Mouse (Mus musculus): ENCODE data around the gene Map6. TPM values are rescaled to one million over a fixed set of nuclear protein-coding genes. Genes with fewer than 3 reads are reported as not detected.
A peak's percentile ranks its signal among the peaks of the same experiment; 100 is the strongest.

Gene Map6
- polyA plus RNA-seq, 1 experiment from 2014 or later: 2.8 TPM

DNA sequence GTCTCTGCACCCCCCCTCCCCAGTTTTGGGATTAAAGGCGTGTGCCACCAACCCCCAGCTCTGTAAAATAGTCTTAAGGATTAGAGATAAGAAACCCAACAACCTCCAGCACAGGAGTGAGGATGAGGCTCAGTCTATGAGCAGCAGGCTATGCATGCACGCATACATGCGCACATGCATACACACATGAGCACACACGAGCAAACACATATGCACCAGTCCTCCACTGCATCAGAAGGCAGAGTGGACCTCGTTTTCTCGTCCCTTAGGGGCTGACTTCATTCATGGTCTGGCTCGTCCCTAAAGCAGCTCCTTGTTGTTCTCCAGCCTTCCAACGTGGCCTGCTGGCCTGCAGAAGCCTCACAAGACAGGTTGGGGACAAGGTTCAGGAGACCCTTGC is 73.5 kb downstream of the Map6 start:
- Histone ChIP-seq H3K27me3 (no peaks in the 10 kb centered on the region), H3K9ac (no peak overlapping the region), H3K4me3 (no peak overlapping the region), H3K9me3 (replicated peaks) (no peaks in the 10 kb centered on the region), H3K27ac (no peak overlapping the region), H3K36me3 (peaks cover 31% of the 10 kb centered on the region), H3K4me1 (replicated peaks) (peaks cover 7% of the 10 kb centered on the region), H3K4me2 (no peak overlapping the region)
- no peak for ATAC-seq (replicated peaks; ENCODE audit: insufficient number of reproducible peaks, insufficient read depth, low FRiP score, low read depth)
- WGBS: 72% methylated on average over 8 of the region's 8 CpGs

DNA sequence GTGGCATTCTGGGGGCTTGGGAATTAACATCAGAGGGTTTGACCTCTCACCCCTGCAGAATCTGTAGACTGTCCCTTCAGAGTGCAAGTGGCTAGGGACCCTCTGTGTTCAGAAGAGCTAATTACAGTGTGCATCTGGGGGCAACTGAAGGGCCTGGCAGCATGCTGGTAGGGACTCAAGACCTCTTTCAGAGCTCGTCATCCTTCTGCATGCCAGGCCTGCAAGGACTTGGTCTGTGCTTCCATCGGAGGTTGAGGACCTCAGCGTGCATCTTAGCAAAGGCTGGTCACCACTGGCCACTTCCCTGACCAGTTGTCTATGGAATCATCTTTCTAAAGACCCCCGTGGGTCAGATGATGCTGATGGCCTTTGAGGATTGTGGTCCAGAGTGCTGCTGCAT is 76.3 kb downstream of the Map6 start:
- H3K9ac ChIP-seq: no peak overlapping the region
- H3K36me3 ChIP-seq: peaks cover 59% of the 10 kb centered on the region
- WGBS: 79% methylated on average over 4 of the region's 4 CpGs
- H3K4me2 ChIP-seq: no peak overlapping the region
- peaks cover 24% of the 10 kb centered on the region for H3K4me1 ChIP-seq (replicated peaks)
- H3K4me3 ChIP-seq: no peak overlapping the region
- ATAC-seq (replicated peaks; ENCODE audit: insufficient number of reproducible peaks, insufficient read depth, low FRiP score, low read depth): no peak
- H3K27me3 ChIP-seq: no peaks in the 10 kb centered on the region
- H3K9me3 ChIP-seq (replicated peaks): no peaks in the 10 kb centered on the region
- H3K27ac ChIP-seq: no peak overlapping the region

DNA sequence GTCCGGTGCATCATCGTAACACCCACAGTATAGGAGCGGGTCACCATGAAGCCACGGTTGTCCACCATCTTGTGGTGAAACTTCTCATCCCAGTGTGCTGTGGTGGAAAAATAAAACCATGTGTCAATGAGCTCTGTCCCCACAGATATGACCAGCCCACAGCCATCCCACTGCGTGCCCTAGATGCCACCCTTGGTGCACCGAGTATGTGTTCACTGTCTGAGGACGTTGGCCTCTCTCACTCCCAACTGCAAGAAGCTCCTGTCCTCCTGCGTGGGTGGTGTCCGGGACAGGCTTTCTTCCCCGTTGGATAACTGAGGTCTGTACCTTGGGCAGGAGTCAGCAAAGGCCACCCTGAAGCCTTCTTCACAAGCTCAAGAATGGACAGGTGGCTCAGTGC is 80.0 kb downstream of the Map6 start:
- ATAC-seq (replicated peaks; ENCODE audit: insufficient number of reproducible peaks, insufficient read depth, low FRiP score, low read depth): no peak
- peaks cover 63% of the 10 kb centered on the region for H3K36me3 ChIP-seq
- peaks cover 50% of the 10 kb centered on the region for H3K4me1 ChIP-seq (replicated peaks)
- H3K27me3 ChIP-seq: no peaks in the 10 kb centered on the region
- H3K27ac ChIP-seq: no peak overlapping the region
- 93% methylated on average over 10 of the region's 10 CpGs for WGBS
- no peak overlapping the region for H3K9ac ChIP-seq
- no peak overlapping the region for H3K4me2 ChIP-seq
- no peaks in the 10 kb centered on the region for H3K9me3 ChIP-seq (replicated peaks)
- no peak overlapping the region for H3K4me3 ChIP-seq

DNA sequence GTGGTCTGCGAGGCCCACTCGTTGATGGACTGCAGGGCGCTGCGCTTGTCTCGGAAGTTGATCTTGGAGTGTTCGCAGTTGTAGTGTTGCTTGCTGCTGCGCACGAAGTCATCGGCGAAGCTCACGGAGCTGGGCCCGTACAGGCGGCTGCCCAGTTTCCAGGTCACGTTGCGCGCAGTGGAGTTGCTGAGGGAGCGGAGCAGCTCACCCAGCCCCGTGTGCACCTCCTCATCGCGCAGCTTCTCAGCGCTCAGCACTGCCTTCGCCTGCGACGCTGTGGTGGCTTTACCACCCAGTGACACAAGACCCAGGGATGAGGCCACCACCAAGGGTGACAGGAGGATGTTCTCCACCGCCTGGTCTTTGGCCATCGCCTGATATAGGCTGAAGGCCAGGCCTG is 81.6 kb downstream of the Map6 start:
- Histone ChIP-seq H3K9ac (no peak overlapping the region), H3K27ac (no peak overlapping the region), H3K4me1 (replicated peaks) (peaks cover 58% of the 10 kb centered on the region), H3K4me3 (no peak overlapping the region), H3K9me3 (replicated peaks) (no peaks in the 10 kb centered on the region), H3K36me3 (peaks cover 57% of the 10 kb centered on the region), H3K4me2 (0 out of 2 replicates have a peak overlapping the region, but pooled peaks have one; percentile 88), H3K27me3 (no peaks in the 10 kb centered on the region)
- no peak for ATAC-seq (replicated peaks; ENCODE audit: insufficient number of reproducible peaks, insufficient read depth, low FRiP score, low read depth)
- 92% methylated on average over 26 of the region's 26 CpGs for WGBS

DNA sequence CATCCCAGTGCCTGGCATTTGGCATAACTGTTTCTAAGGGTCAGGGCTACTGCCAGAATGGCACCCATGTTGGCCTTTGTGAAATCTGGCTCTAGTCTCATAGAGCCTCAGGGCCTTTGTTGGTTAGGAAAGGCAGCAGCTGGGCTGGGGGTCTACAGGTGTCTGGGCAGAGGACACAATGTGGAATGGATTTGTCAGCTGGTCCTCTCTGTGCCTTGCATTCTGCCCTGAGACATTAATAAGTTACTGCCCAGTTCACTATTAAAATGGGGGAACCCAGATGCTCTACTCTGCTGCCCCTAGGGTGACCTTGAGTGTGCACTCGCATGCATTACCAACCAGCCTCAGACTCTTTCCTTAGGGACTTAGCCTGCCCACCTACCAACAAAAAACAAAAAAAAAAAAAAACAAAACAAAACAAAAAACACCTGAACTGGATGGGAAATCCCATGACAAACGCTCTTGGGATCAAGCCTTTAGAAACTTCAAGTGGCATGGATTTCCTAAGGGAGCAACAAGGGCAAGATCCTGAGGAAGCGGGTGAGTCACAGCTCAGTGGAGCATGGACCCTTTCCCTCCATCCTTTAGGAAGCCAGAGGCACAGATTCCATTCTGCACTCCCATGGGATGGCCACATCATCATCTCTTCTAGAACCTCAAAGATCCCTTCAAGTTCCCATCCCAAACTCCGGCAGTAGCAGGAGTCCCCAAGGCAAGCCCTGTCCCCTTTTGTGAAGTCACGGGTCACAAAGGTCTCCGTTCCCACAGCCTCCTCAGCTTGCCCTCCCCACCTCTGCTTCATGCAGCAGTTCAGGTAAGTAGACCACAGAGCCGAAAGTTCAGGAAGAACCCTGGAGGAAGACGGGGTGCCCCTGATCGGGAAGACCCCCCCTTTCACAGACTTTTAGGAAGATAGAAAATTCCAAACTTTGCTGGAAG is 82.8 kb downstream of the Map6 start:
- H3K9me3 ChIP-seq (replicated peaks): no peaks in the 10 kb centered on the region
- H3K36me3 ChIP-seq: peaks cover 45% of the 10 kb centered on the region
- WGBS: 46% methylated on average over 9 of the region's 9 CpGs
- H3K27me3 ChIP-seq: no peaks in the 10 kb centered on the region
- H3K9ac ChIP-seq: peak overlapping the region; percentile 93
- no peak for ATAC-seq (replicated peaks; ENCODE audit: insufficient number of reproducible peaks, insufficient read depth, low FRiP score, low read depth)
- H3K4me3 ChIP-seq: peak overlapping the region; percentile 81
- H3K4me1 ChIP-seq (replicated peaks): peaks cover 67% of the 10 kb centered on the region
- peak overlapping the region; percentile 100 for H3K27ac ChIP-seq
- peak overlapping the region; percentile 88 for H3K4me2 ChIP-seq

DNA sequence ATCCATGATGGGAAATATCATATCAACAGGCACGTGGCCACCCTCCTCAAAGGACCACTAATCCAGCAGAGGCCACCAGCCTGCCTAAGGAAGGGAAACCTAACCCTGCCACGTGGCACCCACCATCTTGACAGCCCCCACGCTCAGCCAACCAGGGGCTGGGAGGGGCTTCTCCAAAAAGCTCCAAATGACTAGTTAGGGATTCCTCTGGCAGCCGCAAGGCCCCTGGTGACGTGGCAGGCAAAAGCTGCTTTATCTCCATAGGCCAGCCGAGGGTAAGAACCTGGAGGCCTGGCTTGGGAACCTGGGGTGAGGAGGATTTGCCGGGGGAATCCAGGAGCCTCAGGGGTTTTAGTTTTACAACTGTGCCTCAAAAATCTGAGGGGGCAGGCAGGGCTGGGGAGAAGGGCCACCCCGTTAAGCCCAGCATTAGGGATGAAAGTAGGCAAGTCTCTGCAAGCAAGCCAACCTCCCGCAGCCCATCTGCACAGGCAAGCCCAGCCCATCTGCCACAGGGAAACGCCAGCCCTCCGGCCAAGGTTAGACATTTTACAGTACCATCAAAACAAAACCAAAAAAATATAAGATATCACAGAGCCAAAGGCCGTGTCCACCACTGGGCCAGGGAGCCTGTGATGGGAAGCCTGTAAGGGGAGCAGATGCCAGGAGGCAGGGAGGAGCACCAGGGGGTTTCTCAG is 84.0 kb downstream of the Map6 start:
- Histone ChIP-seq H3K27me3 (no peaks in the 10 kb centered on the region), H3K4me3 (peak overlapping the region; percentile 81), H3K9ac (peak overlapping the region; percentile 93), H3K4me2 (peak overlapping the region; percentile 88), H3K4me1 (replicated peaks) (peaks cover 69% of the 10 kb centered on the region), H3K36me3 (peaks cover 33% of the 10 kb centered on the region), H3K9me3 (replicated peaks) (no peaks in the 10 kb centered on the region), H3K27ac (peak overlapping the region; percentile 100)
- ATAC-seq (replicated peaks; ENCODE audit: insufficient number of reproducible peaks, insufficient read depth, low FRiP score, low read depth): no peak
- 6% methylated on average over 12 of the region's 12 CpGs for WGBS

DNA sequence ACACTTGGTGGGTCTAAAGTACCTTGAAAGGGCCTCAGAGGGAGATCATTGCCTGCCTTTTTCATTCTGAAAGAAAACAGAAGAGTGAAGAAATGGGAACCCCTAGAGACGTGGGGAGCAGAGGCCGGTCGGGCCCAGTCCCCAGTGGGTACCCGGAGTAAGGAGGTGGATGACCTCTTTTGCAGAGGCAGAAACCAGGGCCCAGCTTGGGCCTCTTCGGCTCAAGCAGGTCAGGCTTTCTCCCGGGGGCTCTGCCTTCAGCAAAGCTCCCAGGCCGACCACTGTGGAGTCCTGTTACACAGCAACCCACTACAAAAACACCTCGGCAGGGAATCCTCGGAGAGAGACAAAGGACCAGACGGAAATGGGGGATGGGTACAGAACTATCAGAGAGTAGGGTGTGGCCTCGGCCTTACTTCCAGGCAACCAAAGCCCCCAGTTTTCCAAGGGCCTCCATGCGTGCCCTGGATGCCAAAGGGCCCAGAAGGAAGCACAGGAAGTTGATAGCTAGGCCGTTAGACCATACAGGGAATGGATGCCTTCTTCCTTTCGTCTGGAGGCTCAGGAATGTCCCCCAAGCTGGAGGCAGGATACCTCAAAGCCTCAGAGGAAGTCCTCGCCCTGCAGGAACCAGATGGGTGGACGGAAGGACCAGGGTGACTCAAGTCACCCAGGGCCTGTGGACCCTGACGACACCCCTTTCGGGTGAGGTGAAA is 84.7 kb downstream of the Map6 start:
- H3K36me3 ChIP-seq: peaks cover 26% of the 10 kb centered on the region
- H3K4me3 ChIP-seq: peak overlapping the region; percentile 81
- peak overlapping the region; percentile 93 for H3K9ac ChIP-seq
- WGBS: 3% methylated on average over 18 of the region's 18 CpGs
- H3K9me3 ChIP-seq (replicated peaks): no peaks in the 10 kb centered on the region
- peaks cover 72% of the 10 kb centered on the region for H3K4me1 ChIP-seq (replicated peaks)
- H3K27ac ChIP-seq: peak overlapping the region; percentile 100
- no peak for ATAC-seq (replicated peaks; ENCODE audit: insufficient number of reproducible peaks, insufficient read depth, low FRiP score, low read depth)
- no peaks in the 10 kb centered on the region for H3K27me3 ChIP-seq
- peak overlapping the region; percentile 88 for H3K4me2 ChIP-seq

DNA sequence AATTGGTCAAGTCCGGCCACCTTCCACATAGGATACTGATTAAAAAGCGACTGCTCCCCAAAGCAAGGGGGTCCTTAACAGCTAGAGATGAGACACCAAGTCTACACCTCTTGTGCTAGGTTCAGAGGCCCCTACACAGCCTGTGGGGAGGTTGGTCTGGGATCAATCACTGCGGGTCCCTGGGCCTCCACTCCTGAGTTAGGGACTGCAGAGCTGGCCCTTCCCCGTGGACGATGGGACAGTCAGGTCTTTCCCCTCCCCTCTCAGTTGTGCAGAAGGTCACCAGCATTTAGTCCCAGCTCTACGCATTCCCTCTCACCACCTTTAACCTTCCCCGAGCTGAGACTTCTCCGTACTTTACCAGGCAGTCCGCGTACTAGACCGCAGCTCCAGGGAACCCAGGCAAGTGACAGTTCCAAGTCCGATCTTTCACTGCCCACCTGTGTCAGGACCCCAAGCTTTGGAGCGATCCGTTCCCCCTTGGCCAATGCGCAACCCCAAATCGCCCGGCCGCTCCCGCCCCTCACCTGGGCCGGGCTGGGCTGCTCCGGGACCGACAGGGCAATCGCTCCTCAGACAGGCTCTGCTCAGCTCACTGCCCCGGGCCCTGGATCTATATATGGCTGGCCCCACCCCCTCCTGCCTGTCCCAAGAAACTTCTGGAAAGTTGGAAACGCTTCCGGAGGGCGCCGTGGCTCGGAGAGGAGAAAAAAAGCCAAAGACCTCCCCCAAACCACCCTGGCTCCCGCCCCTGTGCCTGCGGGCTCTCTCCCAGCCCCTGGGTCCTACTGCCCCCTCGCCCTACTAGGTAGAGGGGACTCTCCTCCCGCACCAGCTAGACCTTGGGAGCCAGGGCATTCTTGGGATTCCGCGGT is 85.5 kb downstream of the Map6 start, which contains the start of gene Serpinh1:
Gene Serpinh1, minus strand, starts transcription at position 714 of the 875 bp plus-strand sequence.
- WGBS: under 1% methylated on average over 34 of the region's 35 CpGs
- Histone ChIP-seq H3K9ac (peak within 1 kb of the TSS; percentile 93), H3K4me1 (replicated peaks) (peaks cover 79% of the 10 kb centered on the region), H3K27me3 (no peaks in the 10 kb centered on the region), H3K27ac (peak within 1 kb of the TSS; percentile 100), H3K4me3 (peak within 1 kb of the TSS; percentile 81), H3K36me3 (peaks cover 18% of the 10 kb centered on the region), H3K4me2 (peak within 1 kb of the TSS; percentile 88), H3K9me3 (replicated peaks) (no peaks in the 10 kb centered on the region)
- ATAC-seq (replicated peaks; ENCODE audit: insufficient number of reproducible peaks, insufficient read depth, low FRiP score, low read depth): peak; percentile 81

DNA sequence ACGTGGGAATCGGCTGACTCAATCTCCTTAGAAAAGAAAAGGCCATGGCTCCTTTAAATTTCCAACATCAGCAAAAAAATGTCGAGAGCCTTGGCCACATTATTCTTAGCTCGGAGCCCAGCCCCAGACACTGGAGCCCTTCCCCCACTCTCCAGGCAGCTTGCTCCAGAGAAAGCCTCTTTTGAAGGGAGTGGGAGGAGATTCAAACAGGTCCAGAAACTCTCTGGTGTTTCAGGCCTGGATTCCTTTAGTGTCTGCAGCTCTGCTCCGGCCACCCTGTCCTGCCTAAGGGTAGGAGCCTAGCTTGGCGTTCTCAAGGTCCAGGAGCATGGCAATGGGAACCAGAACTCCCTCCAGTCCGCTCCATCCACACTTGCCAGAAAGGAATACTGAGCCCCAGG is 88.5 kb downstream of the Map6 start:
- peaks cover 63% of the 10 kb centered on the region for H3K4me1 ChIP-seq (replicated peaks)
- peak overlapping the region; percentile 100 for H3K27ac ChIP-seq
- 11% methylated on average over 7 of the region's 7 CpGs for WGBS
- no peaks in the 10 kb centered on the region; the same call in 1 of the 2 replicates for H3K36me3 ChIP-seq
- peak overlapping the region; percentile 63 for H3K4me2 ChIP-seq
- ATAC-seq (replicated peaks; ENCODE audit: insufficient number of reproducible peaks, insufficient read depth, low FRiP score, low read depth): peak; percentile 26
- H3K9ac ChIP-seq: peak overlapping the region; percentile 49
- H3K4me3 ChIP-seq: peak overlapping the region; percentile 32
- no peaks in the 10 kb centered on the region for H3K27me3 ChIP-seq
- H3K9me3 ChIP-seq (replicated peaks): no peaks in the 10 kb centered on the region

DNA sequence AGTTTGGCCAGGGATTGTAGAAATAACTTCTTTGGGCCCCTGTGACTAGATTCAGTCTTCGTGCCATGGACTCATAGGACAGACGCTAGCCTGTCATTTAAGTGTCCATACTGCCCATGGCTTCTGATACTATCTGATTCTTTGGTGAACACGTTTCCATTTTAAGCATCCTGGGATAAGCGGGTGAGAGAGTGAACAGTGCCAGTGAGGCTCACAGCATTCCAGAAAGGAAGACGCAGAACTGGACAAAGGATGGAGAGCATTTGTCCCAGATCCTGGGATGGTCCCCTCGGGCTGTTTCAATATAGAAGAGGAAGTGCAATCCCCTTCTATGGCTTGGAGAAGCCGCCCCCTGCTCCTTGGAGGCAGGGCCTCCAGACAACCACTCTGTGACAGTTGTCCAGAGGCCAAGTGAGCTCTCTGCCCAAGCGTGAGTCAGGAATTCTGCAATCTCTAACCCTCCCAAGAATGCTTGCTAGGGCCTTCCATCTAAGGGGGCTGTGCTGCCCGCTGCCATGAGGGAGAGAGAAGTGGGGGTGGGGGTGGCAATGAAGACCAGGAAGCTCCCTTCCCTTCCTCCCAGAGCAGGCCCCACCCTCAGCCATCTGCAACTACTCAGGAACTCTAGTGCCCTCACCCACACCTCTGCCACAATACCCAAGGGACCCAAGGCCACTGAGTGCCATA is 89.1 kb downstream of the Map6 start:
- peak; percentile 27 for ATAC-seq (replicated peaks; ENCODE audit: insufficient number of reproducible peaks, insufficient read depth, low FRiP score, low read depth)
- 13% methylated on average over 9 of the region's 9 CpGs for WGBS
- peak overlapping the region; percentile 63 for H3K4me2 ChIP-seq
- H3K27me3 ChIP-seq: no peaks in the 10 kb centered on the region
- H3K4me1 ChIP-seq (replicated peaks): peaks cover 63% of the 10 kb centered on the region
- H3K36me3 ChIP-seq: no peaks in the 10 kb centered on the region
- peak overlapping the region; percentile 100 for H3K27ac ChIP-seq
- peak overlapping the region; percentile 32 for H3K4me3 ChIP-seq
- H3K9me3 ChIP-seq (replicated peaks): no peaks in the 10 kb centered on the region
- peak overlapping the region; percentile 49 for H3K9ac ChIP-seq

Data from heart, embryonic 15.5 days (tissue).